Mouse (Mus musculus) gastrocnemius, postnatal 36 days (tissue): ENCODE measurements around the gene Sulf2. TPM values are rescaled to one million over a fixed set of nuclear protein-coding genes. Genes with fewer than 3 reads are reported as not detected.

Experiments
- DNase-seq, 2 experiments: peaks; one replicate each; pipeline ENCODE4 v3.0.0; 2022
- intact Hi-C: fragments of 180-260 bp; cut with DNase I; formaldehyde crosslinking; loops from one replicate; pipeline ENCODE4 v1.15.1; 2025
- total RNA-seq, 2 experiments: library from RNA; stranded (reverse); gene quantifications; 2 replicates each; pipeline ENCODE4 v1.2.3; 2021

The Sulf2 gene
- total RNA-seq, 2 experiments from 2014 or later, result 7.9 to 10.5 TPM

GRCm38 (mm10) chr2:166179457-166180101, 24.1 kb upstream of the Sulf2 start:
- DNase-seq, result peak; percentile 50 to 58
- intact Hi-C loops, result no loop called here

- intact Hi-C loops, result no loop called here
- no peak for DNase-seq
These were observed 20.2 kb upstream of the Sulf2 start for GRCm38 (mm10) chr2:166175552-166176136.

DNA sequence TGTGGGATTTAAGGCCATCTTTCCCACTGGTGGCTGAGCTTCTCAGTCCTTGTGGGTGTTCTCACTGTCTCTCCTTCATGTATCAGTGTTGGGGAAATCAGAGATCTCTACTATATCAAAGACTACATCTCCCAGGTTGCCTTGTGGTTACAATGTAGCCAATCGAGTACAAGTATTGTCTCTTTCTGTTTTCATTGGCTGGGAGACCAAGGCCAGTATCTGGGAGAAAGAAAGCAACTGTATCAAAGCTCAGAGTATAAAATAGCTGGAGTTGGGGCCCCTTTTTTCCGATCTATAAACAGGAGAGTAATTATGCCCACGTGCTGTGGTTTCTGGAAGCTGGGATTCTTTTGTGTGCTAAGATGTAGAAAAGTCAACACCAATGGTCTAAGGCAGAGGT, 19.7 kb upstream of the Sulf2 start:
- intact Hi-C loops, result no loop called here
- DNase-seq, result no peak

GRCm38 (mm10) chr2:166173169-166173568, 17.7 kb upstream of the Sulf2 start:
- intact Hi-C loops, result no loop called here
- DNase-seq, result no peak

GRCm38 (mm10) chr2:166170173-166170572, 14.7 kb upstream of the Sulf2 start:
- DNase-seq, result no peak
- intact Hi-C loops, result no loop called here

GRCm38 (mm10) chr2:166168868-166169267, 13.4 kb upstream of the Sulf2 start:
- intact Hi-C loops, result no loop called here

GRCm38 (mm10) chr2:166167387-166167786, 11.9 kb upstream of the Sulf2 start:
- intact Hi-C loops, result no loop called here
- no peak for DNase-seq

More at GRCm38 (mm10) chr2:166168868-166169267, 13.4 kb upstream of the Sulf2 start:
- no peak for DNase-seq

- intact Hi-C loops, result no loop called here
- no peak for DNase-seq
These were observed 9.9 kb upstream of the Sulf2 start for GRCm38 (mm10) chr2:166165396-166165795.

GRCm38 (mm10) chr2:166164601-166165000, 9.1 kb upstream of the Sulf2 start:
- intact Hi-C loops, result no loop called here

DNA sequence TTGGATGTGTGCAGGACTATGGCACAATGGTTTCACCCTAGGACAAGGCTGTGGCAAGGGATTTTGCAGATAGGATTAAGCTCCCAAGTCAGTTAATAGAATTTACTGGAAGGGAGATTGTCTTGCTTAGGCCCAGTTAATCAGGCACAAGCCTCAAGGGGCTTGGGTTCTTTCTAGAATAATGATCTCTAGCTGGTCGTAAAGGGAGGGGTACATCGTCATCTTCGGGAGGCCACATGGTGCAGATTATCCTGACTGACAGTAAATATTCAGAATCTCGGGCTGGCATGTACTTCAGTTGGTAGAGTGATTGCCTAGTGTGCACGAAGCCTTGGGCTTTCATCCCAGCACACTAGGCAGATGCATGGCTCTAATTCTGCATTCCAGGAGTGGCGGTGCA, 8.5 kb upstream of the Sulf2 start:
- intact Hi-C loops, result no loop called here
- no peak for DNase-seq

More at GRCm38 (mm10) chr2:166164601-166165000, 9.1 kb upstream of the Sulf2 start:
- no peak for DNase-seq

- intact Hi-C loops, result no loop called here
- no peak for DNase-seq
These were observed 7.8 kb upstream of the Sulf2 start for GRCm38 (mm10) chr2:166163252-166163651.

DNA sequence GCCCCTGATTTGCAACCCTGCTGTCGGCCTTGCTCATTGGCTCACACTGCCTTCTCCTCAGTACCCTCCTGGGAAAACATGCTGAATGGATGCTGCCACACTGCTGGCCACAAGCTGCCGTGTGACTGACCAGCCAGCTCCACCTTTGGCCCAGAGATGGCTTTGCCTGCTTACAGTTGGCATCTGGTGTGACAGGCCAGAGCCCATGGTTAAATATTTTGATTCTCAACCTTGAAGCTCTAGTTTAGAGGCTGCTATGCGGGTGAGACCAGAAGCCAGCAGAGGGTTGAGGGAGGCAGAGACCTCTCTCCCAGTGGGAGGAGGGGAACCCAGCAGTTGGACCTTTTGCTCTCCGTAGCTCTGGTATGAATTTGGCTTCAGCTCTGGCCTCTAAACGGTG, 6.7 kb upstream of the Sulf2 start:
- DNase-seq, result no peak
- intact Hi-C loops, result no loop called here

- DNase-seq, result no peak
- intact Hi-C loops, result no loop called here
These were observed 3.8 kb upstream of the Sulf2 start for GRCm38 (mm10) chr2:166159276-166159675.

DNA sequence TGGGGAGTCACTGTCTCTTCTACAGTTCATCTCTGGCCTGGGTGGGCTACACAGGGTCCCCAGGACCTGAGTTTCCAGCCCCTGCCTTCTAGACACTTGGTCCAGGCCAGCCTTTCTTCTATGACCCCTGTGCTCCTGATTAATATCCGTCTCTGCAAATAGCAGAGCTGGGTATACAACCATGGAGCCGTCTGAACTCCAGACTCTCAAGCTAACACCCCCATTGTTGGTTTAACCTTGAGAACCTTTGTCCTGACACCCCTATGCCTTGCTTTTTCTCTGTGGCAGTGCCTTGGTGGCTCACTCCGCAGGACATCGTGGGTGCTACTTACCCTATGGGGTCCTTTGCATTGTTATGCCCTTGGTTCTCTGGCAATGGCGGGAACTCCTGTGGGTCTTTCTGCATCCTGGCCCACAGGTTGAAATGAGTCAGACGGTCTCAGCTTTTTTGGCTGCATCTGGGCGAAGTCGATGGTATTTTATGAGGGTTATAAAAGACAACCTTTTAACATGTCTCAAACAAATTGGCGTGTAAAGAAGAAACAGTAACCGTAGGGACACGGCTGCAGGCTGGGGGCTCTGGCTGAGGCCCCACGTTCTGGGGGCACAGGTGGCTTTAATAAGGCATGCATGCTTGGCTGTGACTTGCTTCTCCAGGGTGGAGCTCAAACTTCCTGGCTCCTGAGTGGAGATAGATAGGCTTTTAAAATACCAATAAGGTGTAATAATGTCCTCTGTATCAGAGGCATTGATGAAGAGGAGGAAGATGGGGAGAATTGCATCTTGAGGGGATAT, 2.5 kb upstream of the Sulf2 start:
- DNase-seq, result no peak
- intact Hi-C loops, result no loop called here

DNA sequence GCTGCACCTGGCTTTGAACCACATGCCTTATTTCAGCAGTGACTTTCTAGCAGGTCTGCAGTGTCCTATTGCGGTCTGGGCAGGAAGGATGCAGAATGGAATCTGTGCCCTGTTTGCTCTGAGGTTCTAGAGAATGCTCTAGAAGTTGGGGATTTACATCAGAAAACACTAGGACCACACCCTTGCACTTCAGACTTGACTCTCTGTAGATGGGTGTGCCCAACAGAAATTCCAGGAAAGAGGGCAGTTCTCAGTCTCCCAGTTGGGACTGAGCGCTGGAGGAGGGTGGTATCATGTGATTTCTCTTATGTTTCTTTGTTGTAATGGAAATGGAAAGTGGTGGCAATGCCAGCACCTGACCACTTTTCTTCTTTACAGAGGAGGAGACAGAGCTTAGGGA, 1.7 kb upstream of the Sulf2 start:
- intact Hi-C loops, result no loop called here
- no peak for DNase-seq

DNA sequence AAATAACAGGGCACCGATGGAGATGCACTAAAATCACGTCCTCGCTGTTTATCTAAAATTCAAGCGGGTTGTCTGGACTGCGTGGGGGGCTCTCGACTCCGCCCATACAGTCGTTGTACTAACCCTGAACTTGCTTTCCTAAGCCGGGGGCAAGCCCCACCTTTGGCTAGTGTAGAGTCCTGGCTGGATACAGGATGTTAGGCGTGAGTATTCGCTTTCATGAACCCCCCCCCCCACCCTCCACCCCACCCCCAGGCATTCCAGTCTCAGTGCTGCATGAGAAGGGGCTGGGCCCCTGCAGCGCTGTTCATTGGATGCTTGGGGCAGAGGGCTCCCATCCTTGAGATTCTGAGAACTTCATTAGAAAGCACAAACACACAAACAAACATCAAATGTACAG, 659 bp upstream of the Sulf2 start:
- DNase-seq, result no peak
- intact Hi-C loops, result no loop called here

GRCm38 (mm10) chr2:166154749-166155453, 562 bp downstream of the Sulf2 start:
- intact Hi-C loops, result loop anchor here (2.0 kb wide), 1 partner anchor 410 kb away; no protein-coding TSS in a partner anchor
- DNase-seq, result peak in 1 of 2 experiments; percentile 58

- DNase-seq, result no peak
- intact Hi-C loops, result loop anchor here (2.0 kb wide), 1 partner anchor 411 kb away; no protein-coding TSS in a partner anchor
These were observed 1.4 kb downstream of the Sulf2 start for GRCm38 (mm10) chr2:166153891-166154711.

GRCm38 (mm10) chr2:166153399-166153793, 2.1 kb downstream of the Sulf2 start:
- no peak for DNase-seq
- intact Hi-C loops, result no loop called here
